Mouse (Mus musculus): ENCODE measurements around the gene Dgki.

Dgki gene

DNA sequence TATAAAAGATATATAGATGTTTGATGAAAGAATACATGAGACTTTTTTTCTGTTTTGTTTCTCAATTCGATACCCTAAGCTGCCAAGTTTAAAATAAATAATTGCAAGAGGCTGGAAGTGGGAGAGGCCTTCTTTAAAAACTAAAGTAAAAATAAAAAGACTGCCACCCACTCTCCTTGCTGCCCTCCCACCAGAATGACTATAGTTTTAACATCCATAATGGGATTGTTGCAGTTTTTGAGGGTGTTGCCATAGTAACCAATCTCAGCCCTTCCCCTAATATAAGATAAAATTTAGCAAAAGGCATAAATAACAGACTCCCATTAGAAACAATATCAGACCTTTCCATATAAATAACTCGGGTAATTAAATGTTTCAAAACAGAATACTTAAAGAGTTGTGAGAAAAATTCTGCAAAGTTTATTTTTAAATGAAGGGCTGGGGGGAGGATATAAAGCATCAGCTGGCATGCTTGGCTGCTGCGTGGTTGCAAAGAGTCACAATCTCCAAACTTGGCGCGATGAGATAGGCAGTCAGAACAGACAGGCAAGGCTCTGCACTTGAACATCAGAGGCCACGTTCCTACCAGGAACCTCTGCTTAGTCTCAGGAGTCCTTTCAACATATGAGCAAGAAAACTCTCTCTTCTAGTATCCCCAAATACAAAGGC is 57.8 kb downstream of the Dgki start:
- CTCF ChIA-PET = no interaction called here

DNA sequence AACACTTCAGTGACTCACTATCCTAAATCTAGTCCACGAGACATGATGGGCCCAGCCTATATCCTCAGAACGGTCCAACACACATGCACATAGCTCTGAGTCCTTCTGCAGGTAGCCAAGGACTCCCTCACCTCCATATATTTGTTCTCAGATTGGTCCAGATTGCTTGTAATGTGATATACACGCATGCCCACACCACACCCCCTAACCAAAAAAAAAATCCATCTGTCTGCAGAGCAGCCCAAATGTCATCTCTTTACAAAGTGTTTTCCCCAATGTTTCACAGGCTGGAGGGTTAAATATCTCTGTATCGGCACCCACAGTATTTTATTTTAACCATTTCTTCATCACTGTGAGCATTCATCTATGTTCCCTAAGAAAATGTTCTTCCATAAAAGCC is 58.5 kb downstream of the Dgki start:
- CTCF ChIA-PET = no interaction called here

DNA sequence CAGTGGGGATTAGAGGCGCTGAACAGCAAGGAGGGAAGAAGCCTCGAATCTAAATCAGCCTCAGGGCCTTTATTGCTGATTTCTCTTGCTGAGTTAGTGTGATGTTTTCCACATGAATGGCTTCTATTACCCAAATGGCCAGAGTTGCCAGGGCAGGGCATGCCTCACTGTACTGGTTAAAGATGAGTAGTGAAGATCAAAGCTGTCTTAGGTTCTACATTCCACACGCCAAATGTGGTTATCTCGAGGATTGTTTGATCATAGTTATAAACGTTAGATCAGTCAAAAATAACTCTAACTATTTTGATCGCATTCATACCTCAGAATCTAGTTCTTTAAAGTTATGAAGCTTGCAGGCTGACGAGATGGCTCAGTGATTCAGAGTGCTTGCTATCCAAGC is 59.8 kb downstream of the Dgki start:
- CTCF ChIA-PET = interaction anchor here (1.2 kb wide), 1 partner anchor 21 kb away, joined by 3 read pairs; no protein-coding TSS in a partner anchor

DNA sequence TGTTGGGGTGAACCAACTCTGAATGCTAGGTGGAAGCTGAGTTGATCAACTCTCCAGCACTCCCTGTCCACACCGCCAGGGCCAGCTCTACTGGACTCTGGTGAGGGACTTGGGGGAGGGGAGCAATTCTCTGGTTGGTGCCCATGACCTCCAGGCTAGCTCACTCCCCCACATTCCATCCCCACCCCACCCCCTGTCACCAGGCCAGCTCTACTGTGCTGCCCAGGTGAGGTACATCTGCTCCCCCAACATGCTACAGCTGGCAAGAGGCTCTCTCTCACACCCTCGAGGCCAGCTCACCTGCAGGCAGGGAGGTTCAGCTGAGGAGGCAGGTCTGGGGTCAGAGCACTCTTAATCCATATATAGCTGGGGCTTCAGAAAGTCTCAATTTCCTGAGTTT is 63.1 kb downstream of the Dgki start:
- CTCF ChIA-PET = no interaction called here

DNA sequence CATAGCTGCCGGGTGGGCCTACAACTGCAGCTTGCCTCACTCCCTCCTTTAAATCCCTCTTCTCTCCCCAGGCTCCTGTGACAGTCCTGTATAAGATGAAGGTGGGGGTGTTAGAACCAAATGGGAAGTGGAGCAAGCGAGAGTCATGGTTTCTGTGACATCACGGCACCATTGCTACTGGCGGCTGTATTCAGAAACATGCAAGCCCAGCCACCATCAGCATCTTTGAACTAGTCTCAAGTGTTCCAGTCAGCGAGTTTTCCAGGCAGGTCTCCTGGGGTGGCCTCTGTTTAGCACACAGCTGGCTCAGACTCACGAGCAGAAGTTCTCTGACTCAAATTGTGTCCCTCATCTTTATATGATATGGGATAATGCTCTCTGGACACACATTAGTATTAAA is 68.8 kb downstream of the Dgki start:
- CTCF ChIA-PET = no interaction called here

DNA sequence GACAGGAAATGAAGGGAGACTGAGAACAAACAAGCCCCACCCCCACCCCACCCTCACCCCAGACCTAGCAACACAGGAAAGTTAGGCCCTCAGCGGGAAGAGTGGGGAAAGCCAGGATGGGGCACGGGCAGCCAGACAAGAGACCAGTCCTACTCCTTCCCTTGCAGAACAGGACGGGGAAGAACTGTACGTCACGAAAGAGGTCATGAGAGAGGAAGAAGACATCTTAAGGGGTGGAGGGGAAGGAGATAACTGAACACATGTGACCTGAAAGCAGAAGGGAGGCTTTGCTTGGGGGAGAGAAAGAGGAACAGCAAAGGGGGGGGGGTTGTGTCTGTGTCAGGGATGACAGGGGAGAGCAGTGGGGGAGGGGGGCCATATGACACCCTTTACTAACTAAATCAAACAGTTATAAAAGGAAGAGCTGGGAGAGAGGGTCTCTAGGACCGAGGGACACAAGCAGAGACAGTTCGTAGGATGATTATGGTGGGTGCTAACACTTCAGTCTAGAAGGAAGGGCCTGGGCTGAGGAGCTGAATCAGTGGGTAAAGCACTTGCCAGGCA is 77.0 kb downstream of the Dgki start:
- CTCF ChIA-PET = no interaction called here

DNA sequence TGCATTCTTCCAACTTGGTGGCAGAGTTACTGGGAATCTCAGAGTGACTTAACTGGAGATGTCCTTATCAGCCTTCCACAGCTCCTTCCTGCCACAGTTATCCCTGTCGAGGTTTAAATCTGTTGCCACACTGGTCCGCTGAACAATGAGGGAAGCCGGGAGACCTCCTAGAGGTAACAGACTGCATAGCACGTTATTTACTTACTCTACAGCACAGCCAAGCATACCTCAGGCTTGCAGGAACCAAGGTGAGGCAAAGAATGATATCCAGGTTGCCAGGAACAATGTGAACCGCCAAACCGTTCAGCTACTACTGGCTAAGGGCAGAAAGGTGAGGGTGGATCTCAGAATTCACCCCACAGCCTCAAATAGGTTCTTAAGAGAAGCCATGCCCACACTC is 78.0 kb downstream of the Dgki start:
- CTCF ChIA-PET = no interaction called here

DNA sequence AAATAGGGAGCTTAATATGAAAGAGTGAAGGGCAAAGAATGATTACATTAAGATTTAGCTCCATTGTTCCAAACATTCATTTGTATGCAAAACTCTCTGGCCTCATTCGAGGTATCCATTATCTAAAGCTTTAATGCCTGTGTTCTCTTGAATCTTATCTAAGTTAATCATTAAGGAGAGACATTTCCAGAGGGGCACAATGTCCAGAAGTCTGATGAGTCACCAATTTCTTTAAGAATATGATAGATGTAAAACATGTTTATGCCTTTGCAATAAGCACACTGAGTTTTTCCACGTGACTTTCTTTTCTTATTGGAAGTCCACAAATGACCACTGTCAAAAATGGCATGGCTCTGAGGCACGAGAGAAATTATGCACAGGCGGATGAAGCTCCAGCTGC is 80.9 kb downstream of the Dgki start:
- CTCF ChIA-PET = no interaction called here

DNA sequence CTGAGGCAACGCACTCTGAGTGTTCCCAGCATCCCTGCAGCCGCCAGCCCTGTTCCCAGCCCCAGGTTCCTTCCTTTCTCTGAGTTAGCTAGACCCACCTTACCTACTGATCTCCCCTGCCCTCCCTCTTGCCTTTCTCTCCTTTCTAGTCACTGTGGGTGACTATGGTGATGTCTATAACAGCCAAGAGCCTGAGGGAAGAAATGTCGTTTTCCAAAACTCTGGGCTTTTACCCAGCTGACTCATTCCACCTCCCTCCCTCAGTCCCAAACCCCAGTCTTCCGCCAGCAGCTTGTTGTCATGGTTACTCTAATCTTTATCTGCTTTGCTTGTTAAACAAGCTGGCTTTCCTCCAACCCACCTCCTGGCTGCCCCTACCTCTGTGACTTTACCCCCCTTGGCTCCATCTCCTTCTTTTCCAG is 83.6 kb downstream of the Dgki start:
- CTCF ChIA-PET = no interaction called here

DNA sequence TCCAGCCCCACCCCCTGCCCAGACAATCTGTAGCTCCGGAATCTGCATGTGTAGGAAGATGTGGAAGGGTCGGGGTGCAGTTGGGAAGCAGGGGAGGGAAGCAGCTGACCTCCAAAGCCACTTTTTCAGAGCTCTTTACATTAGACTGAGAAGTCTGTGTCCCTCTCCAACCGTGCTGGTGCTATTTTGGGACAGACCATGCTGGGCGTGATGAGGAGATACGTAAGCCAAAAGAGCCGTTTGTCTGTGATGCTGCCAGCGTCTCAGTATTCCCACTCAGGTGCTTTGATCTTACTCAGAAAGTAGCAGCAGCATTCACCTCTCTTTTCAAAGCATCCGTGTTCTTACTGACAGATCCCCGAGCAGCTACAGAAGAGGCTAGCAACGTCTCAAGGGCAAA is 84.3 kb downstream of the Dgki start:
- CTCF ChIA-PET = no interaction called here

DNA sequence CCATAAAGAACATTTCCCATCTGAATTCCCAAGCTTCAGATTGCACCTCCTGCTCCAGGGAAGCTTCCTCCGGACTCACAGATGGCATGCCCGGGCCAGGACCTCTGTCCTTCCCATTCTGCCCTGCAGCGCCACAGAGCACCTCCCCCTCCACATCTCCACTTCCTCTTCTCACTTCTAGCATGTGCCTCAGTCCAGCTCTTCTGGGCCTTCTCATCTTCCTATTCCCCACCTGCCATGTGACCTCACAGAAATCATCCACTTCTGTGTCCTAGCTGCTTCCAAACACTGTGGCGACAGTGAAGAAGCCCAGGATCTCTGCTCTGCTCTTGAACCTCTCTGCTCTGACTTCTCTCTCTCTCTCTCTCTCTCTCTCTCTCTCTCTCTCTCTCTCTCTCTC is 87.1 kb downstream of the Dgki start:
- CTCF ChIA-PET = no interaction called here

DNA sequence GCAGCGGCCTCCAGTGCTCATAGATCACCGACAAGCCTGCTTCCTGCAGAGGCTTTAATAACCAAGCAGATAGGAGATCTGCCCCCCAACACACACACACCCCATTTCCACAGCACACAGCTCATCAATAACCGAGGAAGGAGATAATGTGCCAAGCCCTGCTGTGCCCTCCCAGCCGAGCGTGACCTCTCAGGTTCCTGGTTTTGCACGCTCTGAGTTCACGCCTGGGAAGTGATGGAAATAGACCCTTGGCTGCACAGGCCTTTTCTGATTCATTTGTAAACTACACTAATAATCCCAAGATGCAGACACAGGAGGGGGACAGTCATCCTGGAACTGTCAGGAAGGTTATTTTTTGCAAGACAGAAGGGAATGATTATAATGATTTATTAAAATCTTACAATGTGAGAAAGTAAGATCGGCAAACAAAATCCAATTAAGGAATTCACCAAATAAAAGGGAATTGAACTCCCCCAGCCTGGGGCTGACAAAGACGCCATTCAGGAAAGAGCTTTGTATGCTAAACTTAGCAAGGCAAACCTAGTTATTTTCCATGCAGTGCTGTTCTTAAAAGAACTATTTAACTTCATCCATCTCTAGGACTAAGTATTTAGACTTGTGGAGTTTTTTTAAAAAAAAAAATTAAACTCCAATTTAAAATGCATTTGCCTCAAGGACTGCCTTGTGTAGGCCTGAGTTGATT is 88.3 kb downstream of the Dgki start:
- CTCF ChIA-PET = no interaction called here

DNA sequence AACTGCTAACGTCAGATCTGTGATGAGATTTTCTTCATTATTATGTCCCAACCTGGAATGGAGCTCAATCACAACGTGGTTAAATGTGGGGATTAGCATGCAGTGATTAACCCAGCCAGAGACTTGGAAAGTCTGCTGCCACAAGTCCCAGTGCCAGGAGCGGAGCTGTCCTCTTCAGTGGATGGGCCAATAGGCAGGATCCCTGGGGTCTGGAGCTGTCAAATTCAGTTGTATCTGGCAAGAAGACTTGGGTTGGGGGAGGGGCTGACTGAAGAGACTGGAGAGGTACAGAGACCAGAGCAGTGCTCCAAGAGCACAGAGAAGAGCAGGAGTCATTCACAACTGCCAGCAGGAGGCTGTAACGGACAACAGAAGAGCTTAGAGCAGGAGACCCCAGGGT is 97.1 kb downstream of the Dgki start:
- CTCF ChIA-PET = no interaction called here

DNA sequence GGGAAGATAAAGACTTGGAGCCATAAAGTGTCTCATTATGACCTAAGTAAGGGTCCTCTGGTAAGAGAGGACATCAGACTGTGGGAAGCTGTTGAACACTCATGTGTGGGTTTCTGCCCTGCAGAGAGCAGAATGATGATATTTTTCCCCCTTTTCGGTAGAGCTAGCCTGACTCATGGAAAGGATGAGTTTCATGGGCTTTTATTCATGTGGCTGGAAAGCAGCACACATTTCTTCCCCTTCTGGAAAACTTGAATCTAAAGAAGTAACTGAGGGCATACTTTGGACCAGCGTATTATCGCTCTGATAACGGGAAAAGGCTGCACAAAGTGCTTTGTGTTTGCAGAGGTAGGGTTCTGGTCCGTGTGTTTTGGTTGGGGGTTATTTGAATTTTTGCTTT is 99.1 kb downstream of the Dgki start:
- CTCF ChIA-PET = no interaction called here

DNA sequence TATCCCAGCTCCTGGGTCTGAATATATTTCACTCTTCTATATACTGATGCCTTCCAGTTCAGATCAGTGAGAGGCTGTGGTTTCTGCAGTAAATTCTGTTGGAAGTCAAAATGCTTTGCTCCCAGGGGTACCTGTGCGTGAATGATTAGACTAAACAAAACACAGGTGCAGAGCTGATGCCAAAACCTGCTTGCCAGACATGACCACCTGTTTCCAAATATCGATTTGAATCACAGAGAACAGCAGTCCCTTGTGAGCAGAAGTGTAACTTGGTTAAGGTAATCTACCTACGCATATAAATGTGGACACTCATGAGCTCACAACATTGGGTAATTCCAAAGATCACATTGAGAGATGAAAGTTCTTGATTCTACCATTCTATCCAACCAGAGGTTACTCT is 100.5 kb downstream of the Dgki start:
- CTCF ChIA-PET = no interaction called here

DNA sequence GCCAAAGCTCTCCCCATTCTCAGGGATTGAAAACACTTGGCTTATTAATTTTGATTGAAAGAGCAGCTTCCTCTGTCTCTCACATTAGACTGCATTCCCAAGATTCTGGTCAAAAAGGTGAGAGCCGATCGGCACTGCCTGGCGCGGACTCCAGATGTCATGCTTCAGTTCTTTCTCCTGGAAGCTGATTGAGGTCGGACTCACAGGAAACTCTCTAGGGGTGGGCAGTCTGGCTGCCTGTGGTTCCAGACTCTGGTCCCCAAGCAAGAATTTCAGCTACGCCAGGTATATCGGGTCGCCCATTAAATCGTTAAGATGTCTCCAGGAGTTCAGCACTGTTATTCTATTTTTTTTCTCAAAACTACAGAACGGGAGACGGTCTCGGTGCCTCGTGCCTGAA is 102.2 kb downstream of the Dgki start:
- CTCF ChIA-PET = no interaction called here

DNA sequence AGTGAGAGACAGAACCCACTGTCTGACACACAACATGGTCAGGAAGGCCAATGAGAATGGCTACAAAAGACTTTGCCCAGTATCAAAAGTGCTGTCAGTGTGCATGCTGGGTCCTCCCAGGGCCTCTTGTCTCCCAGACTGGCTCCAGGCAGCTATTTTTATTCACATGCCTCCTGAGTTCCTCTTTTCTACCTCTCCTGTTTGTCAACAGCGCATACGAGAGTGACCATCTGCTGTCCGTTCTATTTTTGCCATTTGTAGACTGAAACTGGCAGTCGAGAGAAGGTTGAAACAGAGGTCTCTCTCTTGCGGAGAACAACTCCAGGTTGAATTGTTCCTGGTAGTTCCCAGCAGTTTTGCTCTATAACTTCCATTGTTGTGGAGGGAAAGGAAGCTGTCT is 103.1 kb downstream of the Dgki start:
- CTCF ChIA-PET = no interaction called here

DNA sequence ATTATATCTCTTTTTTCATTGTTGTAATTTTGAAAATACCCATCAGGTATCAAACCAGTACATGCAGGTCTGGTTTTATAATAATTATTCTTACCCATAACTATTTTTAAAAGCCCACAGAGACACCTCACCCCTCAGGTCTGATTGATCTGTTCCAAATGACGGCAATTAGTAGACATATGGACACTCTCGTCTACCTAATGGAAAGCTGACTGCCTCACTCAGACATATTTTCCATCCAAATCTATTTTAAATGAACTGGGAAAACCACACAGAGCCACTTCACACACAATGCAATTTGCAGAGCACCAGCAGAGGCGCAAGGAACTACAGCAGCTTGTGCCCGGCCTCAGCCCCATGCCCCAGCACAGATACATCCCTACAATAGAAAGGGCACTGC is 104.2 kb downstream of the Dgki start:
- CTCF ChIA-PET = no interaction called here

DNA sequence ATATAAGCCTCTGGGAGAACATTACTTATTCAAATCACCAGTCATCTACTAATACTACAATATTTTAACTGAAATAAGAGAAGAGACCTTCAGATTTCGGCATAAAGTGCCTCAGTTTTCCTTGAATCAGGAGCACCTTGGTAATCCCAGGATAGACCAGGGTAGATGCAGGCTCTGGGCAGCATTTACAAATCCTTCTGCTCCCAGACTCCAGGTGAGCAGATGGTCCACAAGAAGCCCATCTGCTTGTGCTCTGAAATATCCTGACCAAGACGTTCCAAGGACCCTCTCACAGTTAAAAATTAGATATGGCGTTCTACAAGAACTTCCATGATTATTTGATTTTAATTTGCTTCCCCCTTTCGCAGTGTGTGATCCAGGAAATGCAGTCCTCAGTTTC is 118.0 kb downstream of the Dgki start:
- CTCF ChIA-PET = no interaction called here

DNA sequence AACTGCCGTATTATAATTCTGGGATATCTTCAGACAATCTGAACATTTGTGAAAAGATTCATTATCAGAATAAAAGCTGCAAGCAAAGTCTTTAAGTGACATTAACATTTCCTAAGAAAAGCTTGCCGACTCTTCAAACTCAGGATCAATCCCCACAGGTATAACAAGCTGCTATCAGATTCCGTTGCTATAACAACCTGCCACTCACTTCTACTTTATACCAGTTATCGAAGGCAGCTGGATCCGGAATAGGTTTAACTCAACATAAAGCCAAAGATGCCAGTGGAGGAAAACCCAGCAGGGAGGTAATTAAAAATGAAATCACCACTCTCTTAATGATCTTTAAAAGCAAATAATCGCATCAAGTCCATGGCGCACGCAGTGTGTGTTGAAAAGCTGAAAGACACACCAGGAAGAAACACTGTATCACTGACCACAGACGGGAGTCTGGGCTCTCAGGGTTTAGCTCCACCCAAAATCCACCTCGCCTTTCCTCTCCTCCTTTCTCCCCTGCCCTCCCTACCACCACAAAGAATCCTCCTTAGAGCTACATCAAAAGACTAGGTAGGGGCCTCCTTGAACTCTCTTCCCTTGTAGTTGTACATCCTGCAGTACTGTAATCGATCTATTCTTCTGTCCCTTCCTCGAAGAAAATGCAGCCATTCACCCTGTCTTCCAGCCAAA is 128.7 kb downstream of the Dgki start:
- CTCF ChIA-PET = no interaction called here

DNA sequence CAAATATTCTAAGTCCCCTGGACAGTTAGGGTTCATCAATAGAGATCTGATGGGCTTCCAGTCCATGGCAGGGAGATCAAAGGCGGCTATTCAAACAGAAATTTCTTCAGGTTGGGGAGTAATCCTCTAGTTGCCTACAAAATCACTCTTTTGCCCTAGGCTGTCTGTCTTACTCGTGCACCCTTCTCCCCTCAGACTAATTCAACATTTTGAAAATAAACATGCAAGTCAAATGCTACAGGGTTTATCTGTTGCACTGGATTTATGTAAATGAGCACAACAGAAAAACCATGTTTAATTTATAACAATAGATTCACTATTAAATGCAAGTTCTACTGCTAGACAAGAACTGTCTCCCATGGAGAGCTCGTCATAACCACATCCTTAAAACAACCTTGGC is 141.1 kb downstream of the Dgki start:
- CTCF ChIA-PET = no interaction called here

DNA sequence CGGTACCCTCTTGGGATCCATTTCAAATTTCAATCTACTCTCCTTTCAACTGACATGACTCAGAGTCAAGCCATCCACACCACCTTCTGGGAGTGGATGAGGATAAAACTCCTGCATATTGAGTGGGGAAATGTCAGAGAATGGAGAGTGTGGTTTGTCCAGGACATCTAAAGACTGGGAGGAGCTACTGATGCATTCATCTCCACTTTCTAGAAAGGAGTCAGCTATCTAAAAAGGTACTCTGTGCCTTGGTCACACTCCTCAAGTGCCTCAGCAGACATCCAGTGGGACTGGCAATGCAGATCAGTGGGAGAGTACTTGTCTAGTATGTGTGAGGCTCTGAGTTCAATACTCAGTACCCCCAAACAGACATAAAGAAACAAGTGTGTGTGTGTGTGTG is 145.9 kb downstream of the Dgki start:
- CTCF ChIA-PET = no interaction called here

DNA sequence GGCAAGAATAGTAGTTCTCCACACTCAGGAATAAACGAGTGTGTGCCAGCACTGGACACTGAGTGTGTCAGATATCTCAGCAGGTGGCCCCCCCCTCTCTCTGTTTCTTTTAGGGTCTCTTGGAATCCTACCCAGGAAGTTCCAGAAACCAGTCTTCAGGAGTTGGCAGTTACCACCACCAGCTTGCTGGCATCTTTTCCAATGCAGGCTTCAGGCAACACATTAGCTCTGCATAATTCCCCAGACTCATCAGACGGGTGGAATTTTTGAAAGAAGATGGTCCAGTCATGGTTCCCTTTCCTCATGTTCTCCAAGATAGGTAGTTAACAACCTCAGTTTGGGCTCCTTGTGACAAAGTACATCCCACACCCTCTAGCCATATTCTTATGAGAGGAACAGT is 149.5 kb downstream of the Dgki start:
- CTCF ChIA-PET = no interaction called here
